Mouse (Mus musculus): ENCODE measurements at regions not wholly inside any gene's neighbourhood (a gene's known extent, or its start where the extent isn't known, plus 50 kb on each side); places are given as distances from the start of the nearest gene placed in this dataset.

- TF ChIP-seq CTCF (IDR thresholded peaks at IDR 0.05; ENCODE audit: low read depth) (no peak), EP300 (optimal IDR thresholded peaks at IDR 0.05) (no peak)
These were observed 126.0 kb upstream of the Parp11 start for GRCm38 (mm10) chr6:127320600-127320999.

Measured in stomach, postnatal 0 days (tissue).